Mouse (Mus musculus) bone marrow macrophage, adult 2 months (primary cell): ENCODE measurements around the gene Smc5. TPM values are rescaled to one million over a fixed set of nuclear protein-coding genes. Genes with fewer than 3 reads are reported as not detected.

Experiments
- H3K27ac ChIP-seq: 2 replicates; pipeline ENCODE4 v1.5.1; 2012; ENCODE audit warnings: low read depth, low read length; ENCODE audit not compliant: insufficient read depth
- H3K4me1 ChIP-seq: 2 replicates; pipeline ENCODE4 v1.6.1; 2012; ENCODE audit warnings: low read length; ENCODE audit not compliant: control insufficient read depth, insufficient read depth
- H3K4me3 ChIP-seq: 2 replicates; pipeline ENCODE4 v1.5.1; 2012; ENCODE audit warnings: mild to moderate bottlenecking, low read length, moderate library complexity; ENCODE audit not compliant: insufficient read depth
- CTCF ChIP-seq: IDR thresholded peaks from 2 replicates; pipeline ENCODE4 v1.5.1; 2012; ENCODE audit warnings: low read depth, mild to moderate bottlenecking, low read length, moderate library complexity
- POLR2A ChIP-seq: IDR thresholded peaks from 2 replicates; pipeline ENCODE4 v1.6.1; 2012; ENCODE audit warnings: mild to moderate bottlenecking, low read depth, low read length, borderline replicate concordance
- polyA plus RNA-seq: library from polyadenylated mRNA; stranded (reverse); fragments of >200 nt; gene quantifications from 2 replicates; pipeline ENCODE4 v1.2.4, GENCODE M21; 2012; ENCODE audit not compliant: missing spikeins, insufficient read depth, insufficient read length

The Smc5 gene
- polyA plus RNA-seq, 1 experiment = 48.9 TPM

- no peak for TF ChIP-seq POLR2A
- no peak for TF ChIP-seq CTCF
- Histone ChIP-seq H3K4me3 (no peak overlapping the region), H3K27ac (no peak overlapping the region), H3K4me1 (peaks cover 8% of the 10 kb centered on the region)
These were observed 80.6 kb downstream of the Smc5 start for GRCm38 (mm10) chr19:23193076-23193475.

DNA sequence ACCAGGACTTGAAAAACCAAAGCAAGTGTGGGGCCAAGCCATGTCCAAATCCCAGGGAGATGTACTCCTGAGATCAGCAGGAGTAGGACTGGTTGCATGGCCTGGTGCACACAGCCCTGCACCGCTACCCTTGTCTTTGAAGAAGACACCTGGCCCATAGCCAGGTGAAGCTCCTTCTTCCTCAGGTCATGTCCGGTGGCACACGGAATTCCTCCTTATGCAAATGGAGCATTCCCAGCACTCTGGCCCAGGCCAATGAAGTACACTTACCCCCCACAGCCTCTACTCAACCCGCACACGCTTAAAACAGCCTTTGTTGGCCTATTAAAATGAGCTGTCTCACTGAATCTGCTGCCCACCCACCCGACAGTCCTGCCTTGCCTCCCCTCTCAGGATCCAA is 82.2 kb downstream of the Smc5 start:
- H3K4me1 ChIP-seq = peaks cover 14% of the 10 kb centered on the region
- no peak overlapping the region for H3K4me3 ChIP-seq
- H3K27ac ChIP-seq = no peak overlapping the region
- TF ChIP-seq CTCF (no peak), POLR2A (no peak)

DNA sequence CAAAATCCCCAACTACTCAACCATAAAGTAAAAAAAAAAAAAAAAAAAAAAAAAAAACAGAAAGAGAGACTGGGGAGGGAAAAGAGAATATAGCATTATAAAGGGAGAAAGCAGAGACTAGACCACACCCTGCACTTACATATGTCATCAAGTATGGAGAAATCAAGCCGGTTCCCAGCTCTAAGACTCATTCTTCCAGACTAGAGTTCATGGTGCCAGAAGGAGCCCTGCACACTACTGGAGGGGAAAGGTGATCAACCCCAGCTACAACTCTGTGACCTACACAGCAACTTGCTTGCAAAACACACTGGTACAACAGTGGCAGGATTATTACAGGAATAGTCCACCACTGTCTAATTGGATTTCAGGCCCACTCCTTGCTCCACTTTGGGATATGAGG is 84.0 kb downstream of the Smc5 start:
- no peak overlapping the region for H3K4me3 ChIP-seq
- no peak overlapping the region for H3K27ac ChIP-seq
- H3K4me1 ChIP-seq = peaks cover 14% of the 10 kb centered on the region
- TF ChIP-seq POLR2A = no peak
- no peak for TF ChIP-seq CTCF

- TF ChIP-seq CTCF = no peak
- no peak for TF ChIP-seq POLR2A
- no peak overlapping the region for H3K27ac ChIP-seq
- no peak overlapping the region for H3K4me3 ChIP-seq
- H3K4me1 ChIP-seq = peaks cover 14% of the 10 kb centered on the region
These were observed 84.7 kb downstream of the Smc5 start for GRCm38 (mm10) chr19:23188986-23189385.

GRCm38 (mm10) chr19:23187732-23188131 is 86.0 kb downstream of the Smc5 start:
- H3K4me1 ChIP-seq = peaks cover 11% of the 10 kb centered on the region
- no peak for TF ChIP-seq CTCF
- no peak for TF ChIP-seq POLR2A

GRCm38 (mm10) chr19:23184068-23184467 is 89.6 kb downstream of the Smc5 start:
- no peak for TF ChIP-seq CTCF
- TF ChIP-seq POLR2A = no peak

More at GRCm38 (mm10) chr19:23187732-23188131, 86.0 kb downstream of the Smc5 start:
- H3K27ac ChIP-seq = peak overlapping the region; percentile 49
- H3K4me3 ChIP-seq = no peak overlapping the region

GRCm38 (mm10) chr19:23183493-23183892 is 90.2 kb downstream of the Smc5 start:
- H3K4me3 ChIP-seq = no peak overlapping the region
- no peak overlapping the region for H3K27ac ChIP-seq
- H3K4me1 ChIP-seq = peaks cover 10% of the 10 kb centered on the region
- no peak for TF ChIP-seq CTCF
- TF ChIP-seq POLR2A = no peak

More at GRCm38 (mm10) chr19:23184068-23184467, 89.6 kb downstream of the Smc5 start:
- Histone ChIP-seq H3K4me3 (no peak overlapping the region), H3K27ac (no peak overlapping the region), H3K4me1 (peaks cover 11% of the 10 kb centered on the region)

DNA sequence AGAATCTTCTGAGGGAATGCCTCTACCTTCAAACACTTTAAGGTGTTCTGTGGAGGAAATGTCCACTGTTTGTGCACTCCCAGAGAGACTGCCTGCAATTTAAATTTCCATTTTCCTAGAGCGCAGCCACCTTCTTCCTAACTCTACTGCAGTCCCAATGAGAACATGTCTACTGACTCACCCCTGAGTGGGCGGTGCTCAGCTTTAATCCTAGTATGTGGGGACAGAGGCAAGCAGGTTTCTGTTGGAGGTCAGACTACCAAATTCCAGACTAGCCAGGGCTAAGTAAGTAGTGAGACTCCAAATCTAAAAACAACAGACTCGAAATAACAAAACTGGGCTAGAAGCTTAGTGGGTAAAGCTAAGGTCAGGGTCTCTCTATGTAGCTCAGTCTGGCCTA is 95.2 kb downstream of the Smc5 start:
- no peak overlapping the region for H3K4me3 ChIP-seq
- no peaks in the 10 kb centered on the region for H3K4me1 ChIP-seq
- H3K27ac ChIP-seq = no peak overlapping the region
- TF ChIP-seq POLR2A (no peak), CTCF (no peak)

DNA sequence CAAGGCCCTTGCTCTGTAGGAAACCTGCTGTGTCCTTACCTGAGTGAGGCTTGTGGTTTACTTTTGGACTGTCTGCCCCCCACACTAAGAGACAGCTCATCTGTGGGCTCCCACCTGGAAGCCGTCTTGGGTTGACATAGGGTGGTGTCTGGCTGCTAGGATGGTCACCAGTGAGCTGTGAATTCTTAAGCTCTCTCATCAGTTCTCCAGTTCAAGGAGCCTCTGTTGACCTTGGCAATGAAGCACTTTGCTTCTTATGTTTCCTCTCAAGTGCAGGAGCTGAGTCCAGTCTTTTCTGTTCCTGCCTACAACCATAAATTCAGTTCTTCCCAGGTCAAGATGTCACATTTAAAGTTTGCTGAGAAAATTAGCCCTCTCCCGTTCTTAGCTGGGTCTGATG is 98.2 kb downstream of the Smc5 start:
- no peak for TF ChIP-seq CTCF
- TF ChIP-seq POLR2A = no peak
- H3K4me1 ChIP-seq = no peaks in the 10 kb centered on the region
- no peak overlapping the region for H3K4me3 ChIP-seq
- no peak overlapping the region for H3K27ac ChIP-seq

DNA sequence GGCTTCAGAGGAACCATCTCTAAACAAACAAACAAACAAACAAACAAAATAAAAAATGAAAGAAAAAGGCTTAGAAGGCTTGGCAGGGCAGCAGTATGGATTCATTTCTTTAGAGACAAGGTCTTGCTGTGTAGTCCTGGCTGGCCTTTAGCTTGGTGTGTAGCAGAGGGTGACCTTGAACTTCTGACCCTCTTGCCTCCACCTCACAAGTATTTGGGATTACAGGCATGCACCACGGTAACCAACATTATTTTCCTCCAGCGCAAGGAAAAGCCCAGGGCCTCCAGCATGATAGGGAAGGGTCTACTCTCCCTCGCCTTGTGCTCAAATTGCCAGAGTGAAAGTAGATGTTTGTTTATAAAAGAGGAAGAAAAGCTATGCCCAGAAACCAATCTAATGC is 98.6 kb downstream of the Smc5 start:
- no peaks in the 10 kb centered on the region for H3K4me1 ChIP-seq
- TF ChIP-seq POLR2A (no peak), CTCF (no peak)
- H3K27ac ChIP-seq = no peak overlapping the region
- no peak overlapping the region for H3K4me3 ChIP-seq

GRCm38 (mm10) chr19:23171136-23171535 is 102.6 kb downstream of the Smc5 start:
- Histone ChIP-seq H3K27ac (no peak overlapping the region), H3K4me3 (no peak overlapping the region), H3K4me1 (no peaks in the 10 kb centered on the region)
- TF ChIP-seq POLR2A = no peak
- TF ChIP-seq CTCF = no peak
